Mouse (Mus musculus): ENCODE results near the gene Ube2q2. TPM values are rescaled to one million over a fixed set of nuclear protein-coding genes. Genes with fewer than 3 reads are reported as not detected.
A peak's percentile ranks its signal among the peaks of the same experiment; 100 is the strongest.

Gene Ube2q2
- total and polyA plus RNA-seq, 3 experiments: 31.6 to 90.6 (median 74.3) TPM

GRCm38 (mm10) chr9:55152935-55153334 lies 4.3 kb downstream of the Ube2q2 start:
- H3K4me3 ChIP-seq (ENCODE audit: low read depth, low read length): peak overlapping the region; percentile 6; the same call in 1 of the 2 replicates
- TF ChIP-seq GATA1 (IDR thresholded peaks at IDR 0.05; ENCODE audit: borderline replicate concordance, low read length): no peak
- no peak for TF ChIP-seq GATA2 (IDR thresholded peaks at IDR 0.05; ENCODE audit: borderline replicate concordance, low read depth, low read length)
- TF ChIP-seq TAL1 (conservative IDR thresholded peaks at IDR 0.05; ENCODE audit: low read depth, low read length): no peak
- no peak for TF ChIP-seq CTCF (IDR thresholded peaks at IDR 0.05; ENCODE audit: low read depth, low read length)
- no peak for TF ChIP-seq POLR2AphosphoS5 (IDR thresholded peaks at IDR 0.05; ENCODE audit: insufficient replicate concordance, low read depth, low read length)
- no peaks in the 10 kb centered on the region for H3K9me3 ChIP-seq (replicated peaks)
- H3K27me3 ChIP-seq (ENCODE audit: insufficient read depth, low read length): no peaks in the 10 kb centered on the region
- H3K4me1 ChIP-seq (ENCODE audit: insufficient read depth, low read depth, low read length): peaks cover 49% of the 10 kb centered on the region
- DNase-seq (ENCODE audit: low spot score) (no peak), ATAC-seq (ENCODE audit: extremely low read depth, insufficient number of reproducible peaks, low FRiP score, poor library complexity, severe bottlenecking) (no peak)
- H3K36me3 ChIP-seq (replicated peaks): peaks cover 32% of the 10 kb centered on the region

GRCm38 (mm10) chr9:55170655-55171412 lies 22.2 kb downstream of the Ube2q2 start:
- no peak for TF ChIP-seq GATA2 (IDR thresholded peaks at IDR 0.05; ENCODE audit: borderline replicate concordance, low read depth, low read length)
- TF ChIP-seq TAL1 (conservative IDR thresholded peaks at IDR 0.05; ENCODE audit: low read depth, low read length): peak; percentile 77
- Histone ChIP-seq H3K4me1 (ENCODE audit: insufficient read depth, low read depth, low read length) (peaks cover 42% of the 10 kb centered on the region), H3K36me3 (replicated peaks) (peaks cover 66% of the 10 kb centered on the region), H3K9me3 (replicated peaks) (no peaks in the 10 kb centered on the region), H3K4me3 (ENCODE audit: low read depth, low read length) (peak overlapping the region; percentile 8; the same call in 1 of the 2 replicates), H3K27me3 (ENCODE audit: insufficient read depth, low read length) (no peaks in the 10 kb centered on the region)
- DNase-seq (ENCODE audit: low spot score) (peak; percentile 17), ATAC-seq (ENCODE audit: extremely low read depth, insufficient number of reproducible peaks, low FRiP score, poor library complexity, severe bottlenecking) (peak; percentile 89)

- DNase-seq (ENCODE audit: low spot score) (no peak), ATAC-seq (ENCODE audit: extremely low read depth, insufficient number of reproducible peaks, low FRiP score, poor library complexity, severe bottlenecking) (no peak)
- H3K4me3 ChIP-seq (ENCODE audit: low read depth, low read length): no peak overlapping the region
- H3K27me3 ChIP-seq (ENCODE audit: insufficient read depth, low read length): no peaks in the 10 kb centered on the region
- H3K9me3 ChIP-seq (replicated peaks): no peaks in the 10 kb centered on the region
- TF ChIP-seq TAL1 (conservative IDR thresholded peaks at IDR 0.05; ENCODE audit: low read depth, low read length) (no peak), GATA2 (IDR thresholded peaks at IDR 0.05; ENCODE audit: borderline replicate concordance, low read depth, low read length) (no peak), CTCF (IDR thresholded peaks at IDR 0.05; ENCODE audit: low read depth, low read length) (no peak), POLR2AphosphoS5 (IDR thresholded peaks at IDR 0.05; ENCODE audit: insufficient replicate concordance, low read depth, low read length) (no peak), GATA1 (IDR thresholded peaks at IDR 0.05; ENCODE audit: borderline replicate concordance, low read length) (no peak)
- H3K4me1 ChIP-seq (ENCODE audit: insufficient read depth, low read depth, low read length): peaks cover 34% of the 10 kb centered on the region
- peaks cover 66% of the 10 kb centered on the region for H3K36me3 ChIP-seq (replicated peaks)
Observed at GRCm38 (mm10) chr9:55172195-55172685, 23.6 kb downstream of the Ube2q2 start.

- Histone ChIP-seq H3K4me1 (ENCODE audit: insufficient read depth, low read depth, low read length) (peaks cover 34% of the 10 kb centered on the region), H3K9me3 (replicated peaks) (no peaks in the 10 kb centered on the region), H3K36me3 (replicated peaks) (peaks cover 65% of the 10 kb centered on the region), H3K4me3 (ENCODE audit: low read depth, low read length) (no peak overlapping the region), H3K27me3 (ENCODE audit: insufficient read depth, low read length) (no peaks in the 10 kb centered on the region)
- DNase-seq (ENCODE audit: low spot score): no peak
- no peak for ATAC-seq (ENCODE audit: extremely low read depth, insufficient number of reproducible peaks, low FRiP score, poor library complexity, severe bottlenecking)
- TF ChIP-seq POLR2AphosphoS5 (IDR thresholded peaks at IDR 0.05; ENCODE audit: insufficient replicate concordance, low read depth, low read length): no peak
- TF ChIP-seq CTCF (IDR thresholded peaks at IDR 0.05; ENCODE audit: low read depth, low read length): no peak
- no peak for TF ChIP-seq GATA2 (IDR thresholded peaks at IDR 0.05; ENCODE audit: borderline replicate concordance, low read depth, low read length)
- no peak for TF ChIP-seq GATA1 (IDR thresholded peaks at IDR 0.05; ENCODE audit: borderline replicate concordance, low read length)
Observed at GRCm38 (mm10) chr9:55174235-55174634, 25.6 kb downstream of the Ube2q2 start.

GRCm38 (mm10) chr9:55195876-55196275 lies 47.2 kb downstream of the Ube2q2 start:
- TF ChIP-seq POLR2AphosphoS5 (IDR thresholded peaks at IDR 0.05; ENCODE audit: insufficient replicate concordance, low read depth, low read length): no peak
- TF ChIP-seq TAL1 (conservative IDR thresholded peaks at IDR 0.05; ENCODE audit: low read depth, low read length): no peak
- no peak for TF ChIP-seq GATA2 (IDR thresholded peaks at IDR 0.05; ENCODE audit: borderline replicate concordance, low read depth, low read length)
- no peak for TF ChIP-seq CTCF (IDR thresholded peaks at IDR 0.05; ENCODE audit: low read depth, low read length)
- no peak for TF ChIP-seq GATA1 (IDR thresholded peaks at IDR 0.05; ENCODE audit: borderline replicate concordance, low read length)
- DNase-seq (ENCODE audit: low spot score): no peak
- H3K4me1 ChIP-seq (ENCODE audit: insufficient read depth, low read depth, low read length): 0 out of 2 replicates have a peak, but pooled peaks cover 1% of the 10 kb centered on the region
- no peak overlapping the region for H3K4me3 ChIP-seq (ENCODE audit: low read depth, low read length)
- peaks cover 78% of the 10 kb centered on the region for H3K36me3 ChIP-seq (replicated peaks)
- no peaks in the 10 kb centered on the region for H3K27me3 ChIP-seq (ENCODE audit: insufficient read depth, low read length)
- H3K9me3 ChIP-seq (replicated peaks): no peaks in the 10 kb centered on the region
- no peak for ATAC-seq (ENCODE audit: extremely low read depth, insufficient number of reproducible peaks, low FRiP score, poor library complexity, severe bottlenecking)

- H3K4me1 ChIP-seq (ENCODE audit: insufficient read depth, low read depth, low read length): 0 out of 2 replicates have a peak, but pooled peaks cover 1% of the 10 kb centered on the region
- H3K27me3 ChIP-seq (ENCODE audit: insufficient read depth, low read length): no peaks in the 10 kb centered on the region
- peaks cover 75% of the 10 kb centered on the region for H3K36me3 ChIP-seq (replicated peaks)
- no peaks in the 10 kb centered on the region for H3K9me3 ChIP-seq (replicated peaks)
- ATAC-seq (ENCODE audit: extremely low read depth, insufficient number of reproducible peaks, low FRiP score, poor library complexity, severe bottlenecking) (no peak), DNase-seq (ENCODE audit: low spot score) (no peak)
- no peak for TF ChIP-seq CTCF (IDR thresholded peaks at IDR 0.05; ENCODE audit: low read depth, low read length)
- TF ChIP-seq GATA2 (IDR thresholded peaks at IDR 0.05; ENCODE audit: borderline replicate concordance, low read depth, low read length): no peak
- TF ChIP-seq POLR2AphosphoS5 (IDR thresholded peaks at IDR 0.05; ENCODE audit: insufficient replicate concordance, low read depth, low read length): no peak
- no peak for TF ChIP-seq TAL1 (conservative IDR thresholded peaks at IDR 0.05; ENCODE audit: low read depth, low read length)
- no peak for TF ChIP-seq GATA1 (IDR thresholded peaks at IDR 0.05; ENCODE audit: borderline replicate concordance, low read length)
- H3K4me3 ChIP-seq (ENCODE audit: low read depth, low read length): no peak overlapping the region
Observed at GRCm38 (mm10) chr9:55198260-55198659, 49.6 kb downstream of the Ube2q2 start.

Measured in G1E (cell line).